Mouse (Mus musculus): ENCODE results near the gene Igf1.

GRCm38 (mm10) chr10:87986201-87986600, 128.1 kb downstream of the Igf1 start:
- TF ChIP-seq CTCF (IDR thresholded peaks at IDR 0.05), result no peak
- no peak for TF ChIP-seq EP300 (IDR thresholded peaks at IDR 0.05)
